Mouse (Mus musculus) kidney, embryonic 15.5 days (tissue): ENCODE measurements at regions not wholly inside any gene's neighbourhood (a gene's known extent, or its start where the extent isn't known, plus 50 kb on each side); places are given as distances from the start of the nearest gene placed in this dataset.

ENCODE experiments used
- ATAC-seq: fragments of 200-750 bp; cut with Nextera tagmentation; replicated peaks from 2 replicates; pipeline ENCODE4 v1.8.0; 2017; ENCODE audit warnings: moderate TSS enrichment; ENCODE audit not compliant: low FRiP score
- H3K27ac ChIP-seq: fragments of 300-500 bp; sonication (generic); 2 replicates; pipeline ENCODE4 v1.5.1; 2015; ENCODE audit warnings: mild to moderate bottlenecking, inconsistent platforms
- H3K27me3 ChIP-seq: fragments of 300-500 bp; sonication (generic); 2 replicates; pipeline ENCODE4 v1.6.1; 2015; ENCODE audit warnings: inconsistent platforms
- H3K36me3 ChIP-seq: fragments of 300-500 bp; sonication (generic); 2 replicates; pipeline ENCODE4 v1.6.1; 2015; ENCODE audit warnings: inconsistent platforms
- H3K4me1 ChIP-seq: fragments of 300-500 bp; sonication (generic); 2 replicates; pipeline ENCODE4 v1.6.1; 2015; ENCODE audit warnings: inconsistent platforms
- H3K4me2 ChIP-seq: fragments of 300-500 bp; sonication (generic); 2 replicates; pipeline ENCODE4 v1.6.1; 2015; ENCODE audit warnings: moderate library complexity, mild to moderate bottlenecking, inconsistent platforms
- H3K4me3 ChIP-seq: fragments of 300-500 bp; sonication (generic); replicated peaks from 2 replicates; pipeline ENCODE4 v1.5.1; 2015; ENCODE audit warnings: mild to moderate bottlenecking, inconsistent platforms
- H3K9ac ChIP-seq: fragments of 300-500 bp; sonication (generic); 2 replicates; pipeline ENCODE4 v1.6.1; 2015; ENCODE audit warnings: mild to moderate bottlenecking, inconsistent platforms
- H3K9me3 ChIP-seq: fragments of 300-500 bp; sonication (generic); replicated peaks from 2 replicates; pipeline ENCODE4 v1.6.1; 2016; ENCODE audit warnings: inconsistent platforms
- WGBS: fragments of 180-500 bp; shearing (Covaris S2); methylation state at CpG from one replicate; pipeline ENCODE4 v1.1.7; 2015; ENCODE audit warnings: mixed read lengths; 5-methylcytosine and 5-hydroxymethylcytosine counted together

DNA sequence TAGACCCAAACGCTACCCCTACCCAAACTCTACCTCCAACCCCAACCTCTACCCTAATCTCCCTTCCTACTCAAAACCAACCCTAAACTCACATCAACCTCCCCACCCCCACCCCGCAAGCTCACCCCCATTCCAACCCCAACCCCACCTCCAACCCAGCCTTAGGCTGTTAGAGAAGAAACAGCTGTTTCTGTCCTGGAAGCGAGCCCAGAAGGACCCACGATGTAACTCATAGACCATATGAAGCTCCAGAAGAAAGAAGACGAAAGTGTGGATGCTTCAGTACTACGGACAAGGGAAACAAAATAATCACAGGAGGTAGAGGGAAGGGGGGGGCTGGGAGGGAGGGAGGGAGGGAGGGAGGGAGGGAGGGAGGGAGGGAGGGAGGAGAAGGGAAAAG, 58.4 kb downstream of the Sox11 start:
- H3K4me3 ChIP-seq = no peak overlapping the region
- ATAC-seq = peak; percentile 70
- no peaks in the 10 kb centered on the region for H3K36me3 ChIP-seq
- no peaks in the 10 kb centered on the region for H3K9me3 ChIP-seq
- 45% methylated on average over 5 of the region's 6 CpGs for WGBS
- H3K27me3 ChIP-seq = no peaks in the 10 kb centered on the region
- no peak overlapping the region for H3K9ac ChIP-seq
- no peak overlapping the region for H3K27ac ChIP-seq
- H3K4me2 ChIP-seq = no peak overlapping the region
- peaks cover 6% of the 10 kb centered on the region; the same call in 1 of the 2 replicates for H3K4me1 ChIP-seq

DNA sequence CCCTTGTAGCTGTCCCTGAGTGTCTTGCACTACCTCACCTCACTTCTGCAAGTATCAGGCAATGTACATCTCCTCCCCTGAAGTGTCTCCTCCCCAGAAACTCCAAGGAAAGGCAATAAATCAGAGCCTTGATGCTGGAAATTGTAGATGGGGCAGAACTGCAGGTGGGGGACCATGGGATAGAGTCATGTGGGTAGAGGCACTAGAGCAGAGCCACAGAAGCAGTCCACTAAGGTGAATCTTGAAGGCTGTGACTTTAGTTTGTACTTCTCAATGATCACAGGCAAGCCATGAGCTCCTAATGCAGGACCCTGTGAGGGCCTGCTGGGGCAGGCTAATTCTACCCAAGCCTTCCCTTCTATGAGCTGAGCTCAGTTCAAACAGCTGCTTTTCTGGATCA, 80.4 kb downstream of the Sox11 start:
- peak; percentile 73 for ATAC-seq
- Histone ChIP-seq H3K36me3 (no peaks in the 10 kb centered on the region), H3K9me3 (no peaks in the 10 kb centered on the region), H3K27ac (no peak overlapping the region), H3K9ac (no peak overlapping the region), H3K4me1 (no peaks in the 10 kb centered on the region), H3K27me3 (no peaks in the 10 kb centered on the region), H3K4me2 (no peak overlapping the region), H3K4me3 (no peak overlapping the region)

DNA sequence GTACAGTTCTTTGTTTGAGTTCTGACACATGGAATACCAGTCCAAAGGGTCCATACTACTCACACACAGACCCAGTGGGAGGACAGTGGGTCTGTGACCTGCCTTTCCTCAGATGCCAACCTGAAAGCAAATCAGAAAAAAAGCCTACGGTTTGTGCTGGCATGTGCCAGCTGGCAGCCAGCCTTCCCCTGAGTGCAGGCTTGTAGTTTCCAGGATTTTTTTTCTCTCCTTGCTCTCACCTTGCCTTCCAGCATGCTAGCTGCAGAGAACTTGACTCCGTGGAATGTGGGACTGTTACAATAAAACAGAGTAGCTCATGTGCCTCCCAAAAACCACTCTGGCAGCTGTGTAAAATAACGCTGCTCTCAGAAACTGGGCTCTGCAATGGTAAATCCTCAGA, 88.2 kb downstream of the Sox11 start:
- 17% methylated on average over 3 of the region's 3 CpGs for WGBS
- ATAC-seq = 0 out of 2 replicates have a peak, but pooled peaks have one; percentile 15

DNA sequence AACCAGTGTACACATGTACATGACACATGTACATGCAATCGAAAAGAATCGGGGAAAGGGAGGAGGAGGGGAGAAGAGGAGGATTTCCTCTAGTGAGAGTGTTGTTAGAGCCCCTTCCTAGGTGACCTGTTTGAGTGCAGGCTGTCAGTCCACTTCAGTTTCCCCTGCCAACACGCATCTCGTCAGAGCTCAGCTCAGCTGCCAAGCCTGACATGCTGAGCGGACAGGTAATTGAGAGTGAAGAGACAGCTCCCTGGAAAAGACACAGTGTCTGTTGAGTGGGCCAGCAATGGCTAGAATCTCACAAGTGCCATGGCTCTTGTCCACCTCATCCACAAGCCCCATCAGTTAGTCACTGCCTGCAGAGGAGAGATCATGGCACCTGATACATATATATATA, 90.9 kb downstream of the Sox11 start:
- Histone ChIP-seq H3K4me2 (no peak overlapping the region), H3K27me3 (no peaks in the 10 kb centered on the region), H3K36me3 (no peaks in the 10 kb centered on the region), H3K27ac (no peak overlapping the region), H3K4me1 (peaks cover 6% of the 10 kb centered on the region), H3K9me3 (no peaks in the 10 kb centered on the region), H3K4me3 (no peak overlapping the region), H3K9ac (no peak overlapping the region)
- no peak for ATAC-seq
- WGBS = 84% methylated on average over 5 of the region's 5 CpGs

More for the DNA sequence above, 88.2 kb downstream of the Sox11 start:
- no peak overlapping the region for H3K9ac ChIP-seq
- peaks cover 6% of the 10 kb centered on the region for H3K4me1 ChIP-seq
- no peaks in the 10 kb centered on the region for H3K9me3 ChIP-seq
- no peak overlapping the region for H3K27ac ChIP-seq
- no peaks in the 10 kb centered on the region for H3K36me3 ChIP-seq
- H3K27me3 ChIP-seq = no peaks in the 10 kb centered on the region
- H3K4me3 ChIP-seq = no peak overlapping the region
- no peak overlapping the region for H3K4me2 ChIP-seq

DNA sequence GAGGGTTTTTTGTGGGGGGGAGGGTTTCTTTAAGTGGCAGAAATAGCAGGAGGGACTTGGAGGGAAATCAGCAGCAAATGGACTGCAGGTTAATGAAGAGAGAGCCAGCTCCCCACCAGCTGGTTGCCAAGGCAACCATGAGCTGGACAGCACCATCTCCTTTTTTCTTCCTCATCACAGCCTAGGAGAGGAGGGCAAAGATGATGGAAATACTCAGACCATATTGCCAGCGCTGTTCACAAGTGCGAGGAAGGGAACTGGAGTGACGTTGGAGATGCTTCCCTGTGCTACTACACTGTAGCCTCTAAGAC, 93.9 kb downstream of the Sox11 start:
- no peak overlapping the region for H3K4me3 ChIP-seq
- H3K9me3 ChIP-seq = no peaks in the 10 kb centered on the region
- 87% methylated on average over 3 of the region's 3 CpGs for WGBS
- H3K27ac ChIP-seq = no peak overlapping the region
- ATAC-seq = no peak
- H3K36me3 ChIP-seq = no peaks in the 10 kb centered on the region
- no peak overlapping the region for H3K9ac ChIP-seq
- no peaks in the 10 kb centered on the region for H3K27me3 ChIP-seq
- H3K4me2 ChIP-seq = no peak overlapping the region
- H3K4me1 ChIP-seq = no peaks in the 10 kb centered on the region

DNA sequence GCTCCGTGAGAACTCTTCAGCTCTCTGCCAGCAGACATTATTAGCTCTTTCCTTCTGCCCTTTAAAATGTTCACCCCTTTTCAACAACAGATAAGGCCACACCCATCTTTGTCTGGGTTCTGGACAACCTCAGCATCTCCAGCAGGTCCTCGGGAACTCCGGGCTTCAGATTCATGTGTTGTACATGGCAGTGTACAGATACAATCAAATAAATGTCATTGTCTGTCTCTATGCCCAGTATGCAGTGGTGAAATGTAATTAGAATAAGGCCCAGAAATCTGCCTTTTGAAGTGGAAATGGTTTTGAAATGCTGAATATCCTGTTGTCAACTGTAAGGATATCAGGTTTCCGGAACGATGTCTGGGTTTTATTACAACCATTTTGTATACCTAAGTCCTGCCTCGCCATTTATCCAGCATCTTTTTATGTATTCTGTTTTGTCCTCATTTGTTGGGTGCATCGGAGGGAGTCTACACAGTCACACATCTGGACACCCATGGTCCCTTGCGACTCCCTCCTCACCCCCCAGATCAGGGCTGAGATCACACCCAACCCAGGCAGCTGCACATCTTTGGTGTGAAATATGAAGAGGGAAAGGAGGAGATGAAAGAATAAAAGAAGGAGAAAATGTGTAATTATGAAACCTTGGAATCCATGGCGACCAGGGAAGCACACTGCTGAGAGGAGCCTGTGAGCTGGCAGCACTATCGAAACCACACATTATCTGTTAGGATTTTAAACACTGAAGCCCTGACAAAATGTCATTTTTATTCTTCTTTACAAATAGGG, 94.4 kb downstream of the Sox11 start:
- no peak overlapping the region for H3K27ac ChIP-seq
- no peaks in the 10 kb centered on the region for H3K27me3 ChIP-seq
- H3K4me3 ChIP-seq = no peak overlapping the region
- H3K9me3 ChIP-seq = no peaks in the 10 kb centered on the region
- no peak overlapping the region for H3K9ac ChIP-seq
- no peak overlapping the region for H3K4me2 ChIP-seq
- no peak for ATAC-seq
- H3K36me3 ChIP-seq = no peaks in the 10 kb centered on the region
- H3K4me1 ChIP-seq = no peaks in the 10 kb centered on the region
- 64% methylated on average over 10 of the region's 10 CpGs for WGBS

DNA sequence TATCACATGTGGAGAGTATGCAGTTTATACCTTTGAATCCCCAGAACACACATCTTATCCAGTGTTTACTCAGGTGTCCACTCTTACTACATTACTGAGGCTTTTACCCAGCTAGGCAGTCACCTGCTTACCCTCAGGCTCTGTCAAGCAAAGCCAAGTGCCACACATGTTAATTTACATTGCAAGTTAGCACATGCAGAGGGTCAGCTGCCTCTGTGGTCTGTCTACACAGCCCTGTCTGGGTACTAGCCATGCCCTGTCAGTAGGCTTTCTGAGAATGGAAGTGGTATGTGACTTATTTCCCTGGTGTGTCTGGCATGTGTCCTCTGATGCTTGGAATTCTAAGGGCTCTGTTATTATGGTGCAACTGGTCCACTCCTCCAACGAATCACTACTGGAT, 106.6 kb downstream of the Sox11 start:
- no peaks in the 10 kb centered on the region for H3K4me1 ChIP-seq
- ATAC-seq = no peak
- no peak overlapping the region for H3K9ac ChIP-seq
- H3K4me2 ChIP-seq = no peak overlapping the region
- H3K27ac ChIP-seq = no peak overlapping the region
- no peak overlapping the region for H3K4me3 ChIP-seq
- H3K36me3 ChIP-seq = no peaks in the 10 kb centered on the region
- H3K9me3 ChIP-seq = no peaks in the 10 kb centered on the region
- WGBS = 74% methylated on average over 1 of the region's 1 CpGs
- H3K27me3 ChIP-seq = no peaks in the 10 kb centered on the region

DNA sequence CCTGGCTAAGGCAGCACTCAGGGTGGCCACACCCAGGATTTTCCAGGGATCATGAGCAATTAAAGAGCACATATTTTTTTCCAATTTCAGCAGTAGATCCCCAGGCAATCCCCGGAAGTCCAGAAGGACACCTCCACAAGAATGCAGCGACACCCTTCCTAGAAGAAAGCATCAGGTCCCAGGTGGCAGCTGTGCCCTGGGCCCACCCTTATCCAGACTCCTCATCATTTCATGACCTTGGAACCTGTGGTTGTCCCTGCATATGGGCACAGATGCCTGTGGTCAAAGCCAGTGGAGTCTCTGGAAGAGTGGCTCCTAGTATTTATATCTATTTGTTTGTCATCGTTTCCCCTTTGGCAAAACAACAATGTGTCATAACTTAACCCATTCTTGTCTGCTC, 120.8 kb downstream of the Sox11 start:
- ATAC-seq = no peak
- 95% methylated on average over 3 of the region's 3 CpGs for WGBS
- no peaks in the 10 kb centered on the region for H3K27me3 ChIP-seq

DNA sequence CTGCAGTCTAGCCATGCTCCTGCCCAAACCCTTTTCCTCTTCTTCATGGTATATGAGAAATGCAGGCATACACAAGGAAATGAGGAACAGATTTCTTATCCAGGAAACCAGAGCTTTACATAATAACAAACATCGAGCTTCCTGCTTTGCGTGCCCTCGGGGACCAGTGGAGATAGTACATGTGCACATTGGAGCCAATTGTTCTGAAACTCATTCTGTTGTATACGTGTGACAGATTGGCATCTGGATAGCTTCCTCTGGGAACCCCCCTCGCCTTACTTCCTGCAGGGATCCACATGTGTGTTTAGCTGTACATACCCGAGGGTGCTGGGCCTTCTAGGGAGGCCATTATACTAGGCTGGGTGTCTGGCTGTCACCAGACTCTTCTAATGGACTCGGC, 141.2 kb downstream of the Sox11 start:
- no peak for ATAC-seq
- Histone ChIP-seq H3K27ac (no peak overlapping the region), H3K36me3 (no peaks in the 10 kb centered on the region), H3K9ac (no peak overlapping the region), H3K27me3 (no peaks in the 10 kb centered on the region), H3K4me2 (no peak overlapping the region), H3K4me1 (no peaks in the 10 kb centered on the region), H3K4me3 (no peak overlapping the region), H3K9me3 (no peaks in the 10 kb centered on the region)
- WGBS = 63% methylated on average over 7 of the region's 7 CpGs

More for the DNA sequence above, 120.8 kb downstream of the Sox11 start:
- Histone ChIP-seq H3K9ac (no peak overlapping the region), H3K27ac (no peak overlapping the region), H3K4me3 (no peak overlapping the region), H3K4me1 (no peaks in the 10 kb centered on the region), H3K4me2 (no peak overlapping the region), H3K9me3 (no peaks in the 10 kb centered on the region), H3K36me3 (no peaks in the 10 kb centered on the region)

DNA sequence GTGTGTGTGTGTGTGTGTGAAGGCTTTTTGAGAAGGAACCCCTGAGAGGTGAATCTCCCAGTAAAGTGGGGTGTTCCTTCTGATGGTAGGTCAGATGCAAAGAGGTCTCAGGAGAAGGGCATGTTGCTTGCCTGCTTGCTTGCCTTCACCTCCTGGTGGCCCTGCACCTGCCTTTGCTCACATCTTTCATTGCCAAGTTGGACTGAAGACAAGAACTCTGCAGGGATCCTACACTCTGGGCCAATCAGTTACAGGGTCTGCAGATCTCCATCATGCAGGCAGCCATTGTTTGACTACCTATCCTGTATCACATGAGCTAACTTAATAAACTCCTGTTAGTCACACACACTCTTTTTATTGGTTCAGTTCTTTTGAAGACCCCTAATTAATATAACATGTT, 148.4 kb downstream of the Sox11 start:
- Histone ChIP-seq H3K4me2 (no peak overlapping the region), H3K27me3 (no peaks in the 10 kb centered on the region), H3K4me1 (no peaks in the 10 kb centered on the region), H3K9me3 (no peaks in the 10 kb centered on the region), H3K9ac (no peak overlapping the region), H3K27ac (no peak overlapping the region), H3K36me3 (no peaks in the 10 kb centered on the region), H3K4me3 (no peak overlapping the region)
- no peak for ATAC-seq

DNA sequence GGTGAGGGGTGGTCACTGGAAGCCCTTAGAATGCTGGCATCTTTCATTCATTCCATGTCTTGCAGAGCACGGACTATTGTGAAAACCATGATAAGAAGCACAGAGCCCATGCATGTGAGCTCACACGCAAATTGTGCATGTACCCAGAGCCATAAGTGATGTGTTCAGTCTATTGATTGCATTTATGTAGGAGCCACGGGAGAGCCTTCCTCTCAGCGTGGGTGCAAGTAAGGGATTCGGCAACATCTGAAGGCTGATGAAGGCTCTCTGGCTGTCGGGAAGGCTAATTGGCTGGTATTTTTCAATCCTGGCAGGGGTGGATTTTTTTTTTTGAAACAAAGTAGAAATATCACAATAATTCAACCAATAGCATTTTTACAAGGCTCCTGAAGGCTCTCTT, 150.5 kb downstream of the Sox11 start:
- no peaks in the 10 kb centered on the region for H3K27me3 ChIP-seq
- WGBS = 89% methylated on average over 6 of the region's 6 CpGs
- H3K27ac ChIP-seq = no peak overlapping the region
- no peak overlapping the region for H3K4me2 ChIP-seq
- no peaks in the 10 kb centered on the region for H3K4me1 ChIP-seq
- no peak overlapping the region for H3K4me3 ChIP-seq
- no peak overlapping the region for H3K9ac ChIP-seq
- H3K36me3 ChIP-seq = no peaks in the 10 kb centered on the region
- no peaks in the 10 kb centered on the region for H3K9me3 ChIP-seq
- ATAC-seq = no peak

DNA sequence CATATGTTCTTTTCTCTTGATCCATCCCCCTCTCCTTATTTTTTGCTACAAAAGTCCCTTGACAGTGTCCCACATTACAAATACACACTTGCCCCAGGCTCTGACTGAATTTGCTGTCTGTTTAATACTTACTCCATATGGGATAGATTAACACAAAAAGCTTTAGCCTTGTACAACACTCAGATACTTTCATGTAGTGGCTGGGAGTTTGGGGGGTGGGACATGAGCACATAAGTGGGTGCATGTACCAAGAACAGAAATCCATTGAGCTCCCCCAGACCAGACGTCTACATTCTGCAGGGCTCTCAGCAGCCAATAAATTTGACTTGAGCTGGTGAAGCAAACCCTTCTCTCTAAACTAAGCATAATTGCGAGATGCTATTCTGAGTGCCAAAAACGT, 154.9 kb downstream of the Sox11 start:
- Histone ChIP-seq H3K9me3 (no peaks in the 10 kb centered on the region), H3K36me3 (no peaks in the 10 kb centered on the region), H3K4me1 (peaks cover 10% of the 10 kb centered on the region), H3K4me2 (no peak overlapping the region), H3K27ac (no peak overlapping the region), H3K9ac (no peak overlapping the region), H3K4me3 (no peak overlapping the region), H3K27me3 (no peaks in the 10 kb centered on the region)
- no peak for ATAC-seq
- WGBS = 57% methylated on average over 3 of the region's 3 CpGs
